Mouse (Mus musculus) G1E-ER4 (cell line): ENCODE results near the gene Hmga2. TPM values are rescaled to one million over a fixed set of nuclear protein-coding genes. Genes with fewer than 3 reads are reported as not detected.

ENCODE experiments used
- GATA1 ChIP-seq: IDR thresholded peaks from one replicate; pipeline ENCODE4 v1.8.0; 2012; ENCODE audit warnings: low read length, inconsistent platforms
- polyA plus RNA-seq: library from polyadenylated mRNA; stranded (reverse); fragments of >175 nt; gene quantifications from 2 replicates; pipeline ENCODE4 v1.2.3, GENCODE M21; 2012

Hmga2 gene
- polyA plus RNA-seq, 1 experiment, result not detected

- TF ChIP-seq GATA1, result no peak
Measured at GRCm38 (mm10) chr10:120478164-120478563, 1.9 kb upstream of the Hmga2 start.

- TF ChIP-seq GATA1, result no peak
Measured at GRCm38 (mm10) chr10:120477501-120477900, 1.2 kb upstream of the Hmga2 start.

DNA sequence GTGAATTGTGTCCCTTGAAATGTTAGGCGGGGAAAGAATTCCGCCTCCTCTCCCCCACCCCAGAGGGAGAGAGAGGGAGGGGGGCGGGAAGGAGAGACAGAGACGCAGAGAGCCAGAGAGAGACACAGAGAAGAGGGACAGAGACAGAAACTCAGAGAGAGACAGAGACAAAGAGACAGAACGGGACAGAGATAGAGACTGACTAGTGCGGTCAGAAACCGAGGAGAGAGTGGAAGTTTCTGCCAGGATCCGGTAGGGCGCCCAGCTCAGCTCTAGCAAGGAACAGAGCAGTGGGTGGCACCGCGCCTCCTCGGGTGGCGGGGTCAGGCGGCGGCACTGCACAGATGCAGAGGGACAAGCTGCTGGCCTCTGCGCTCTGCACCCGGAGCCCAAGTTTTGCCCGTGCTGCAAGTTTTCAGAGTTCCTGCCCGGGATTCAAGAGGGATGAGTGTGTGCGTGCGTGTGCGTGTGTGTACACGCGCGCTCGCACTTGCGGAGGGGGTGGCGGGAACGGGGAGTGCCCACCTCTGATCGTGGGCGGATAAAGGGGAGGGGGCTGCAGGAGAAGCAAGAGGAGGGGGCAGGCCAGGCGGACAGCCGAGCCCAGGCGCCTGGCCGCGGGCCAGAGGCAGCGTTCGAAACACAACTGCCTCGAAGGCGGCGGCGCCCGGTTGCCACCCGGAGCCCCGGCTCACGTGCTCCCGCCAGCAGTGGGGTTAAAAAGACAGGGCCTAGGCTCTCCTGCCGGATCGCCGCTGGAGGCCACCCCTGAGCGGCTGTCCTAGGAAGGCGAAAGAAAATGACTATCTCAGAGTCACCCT lies 457 bp upstream of the Hmga2 start:
- no peak for TF ChIP-seq GATA1

DNA sequence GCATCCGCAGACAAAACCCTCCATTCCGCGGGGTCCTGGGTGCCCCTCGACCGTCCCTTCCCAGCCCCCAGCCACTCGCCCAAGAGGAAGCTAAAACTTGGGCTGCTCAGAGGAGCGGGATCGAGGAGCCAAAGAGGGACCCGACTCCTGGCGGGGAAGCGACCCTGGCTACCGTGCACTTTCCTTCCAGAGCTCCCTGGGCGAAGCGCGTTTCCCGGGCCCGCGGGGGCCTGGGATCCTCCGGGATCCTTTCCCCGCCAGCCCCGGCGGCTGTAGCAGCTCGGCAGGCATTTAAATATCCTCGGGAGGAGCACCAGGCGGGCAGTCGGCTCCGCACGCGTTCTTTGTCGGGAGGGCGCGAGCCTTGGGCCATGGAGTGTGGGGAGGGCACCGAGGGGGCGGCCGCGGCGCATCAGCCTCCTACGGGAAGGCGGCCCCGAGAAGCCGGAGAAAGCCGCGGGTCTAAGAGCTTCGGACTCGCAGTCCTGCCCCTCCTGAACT lies 1.2 kb downstream of the Hmga2 start:
- no peak for TF ChIP-seq GATA1

- no peak for TF ChIP-seq GATA1
Measured at GRCm38 (mm10) chr10:120474301-120474700, 2.0 kb downstream of the Hmga2 start.

DNA sequence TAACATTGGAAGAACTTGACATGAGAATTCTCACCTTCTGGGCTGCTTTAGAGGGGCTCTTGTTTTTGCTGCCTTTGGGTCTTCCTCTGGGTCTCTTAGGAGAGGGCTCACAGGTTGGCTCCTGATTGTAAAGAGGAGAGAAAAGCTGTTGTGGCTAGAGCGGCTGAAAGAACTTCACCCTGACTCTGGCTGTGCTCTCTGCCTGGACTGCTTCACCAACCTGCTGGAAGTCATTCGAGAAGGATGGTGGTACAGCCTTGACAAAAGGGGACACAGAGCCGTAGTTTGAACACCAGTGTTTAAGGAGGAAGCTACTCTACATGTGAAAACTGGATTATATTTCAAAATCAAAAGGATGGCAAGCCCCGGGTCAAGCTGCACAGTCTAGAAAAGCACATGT lies 3.1 kb downstream of the Hmga2 start:
- TF ChIP-seq GATA1, result no peak

DNA sequence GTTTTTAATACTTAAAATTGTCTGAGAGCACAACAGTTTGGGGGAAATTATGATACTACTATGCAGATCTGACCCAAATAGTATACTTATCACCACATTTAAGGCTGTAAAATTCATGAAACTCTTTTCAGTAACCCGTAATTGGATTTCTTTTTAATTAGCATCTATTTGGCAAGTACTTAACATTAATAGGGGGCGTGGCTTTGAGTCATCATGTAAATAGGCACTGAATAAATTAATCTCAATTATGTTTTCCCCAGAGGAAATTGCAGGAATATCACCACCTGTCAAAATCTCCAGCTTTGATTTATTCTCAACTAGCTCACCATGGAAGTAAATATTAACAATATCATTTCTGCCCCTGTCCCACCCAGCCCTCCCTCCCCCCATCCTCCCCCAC lies 3.7 kb downstream of the Hmga2 start:
- no peak for TF ChIP-seq GATA1

DNA sequence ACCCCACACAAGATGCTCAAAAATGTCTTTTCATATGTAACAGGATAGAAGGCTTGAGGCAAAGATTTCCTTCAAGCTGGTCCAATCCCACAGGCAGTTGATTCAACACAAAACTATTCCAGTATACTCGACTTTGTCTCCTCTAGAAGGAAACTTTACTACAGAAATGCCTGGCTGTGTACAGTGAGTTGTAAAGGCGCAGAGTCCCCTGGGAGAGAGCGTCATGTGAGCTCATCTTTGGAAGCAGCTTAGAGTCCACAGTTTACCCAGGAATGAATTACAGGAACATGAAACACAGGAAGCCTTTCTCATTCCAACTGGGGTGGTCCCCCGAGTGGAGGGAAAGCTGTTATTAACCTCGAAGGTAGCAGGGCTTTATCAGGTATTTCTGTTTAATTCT lies 11.1 kb downstream of the Hmga2 start:
- TF ChIP-seq GATA1, result no peak

- no peak for TF ChIP-seq GATA1
Measured at GRCm38 (mm10) chr10:120461769-120462168, 14.5 kb downstream of the Hmga2 start.

DNA sequence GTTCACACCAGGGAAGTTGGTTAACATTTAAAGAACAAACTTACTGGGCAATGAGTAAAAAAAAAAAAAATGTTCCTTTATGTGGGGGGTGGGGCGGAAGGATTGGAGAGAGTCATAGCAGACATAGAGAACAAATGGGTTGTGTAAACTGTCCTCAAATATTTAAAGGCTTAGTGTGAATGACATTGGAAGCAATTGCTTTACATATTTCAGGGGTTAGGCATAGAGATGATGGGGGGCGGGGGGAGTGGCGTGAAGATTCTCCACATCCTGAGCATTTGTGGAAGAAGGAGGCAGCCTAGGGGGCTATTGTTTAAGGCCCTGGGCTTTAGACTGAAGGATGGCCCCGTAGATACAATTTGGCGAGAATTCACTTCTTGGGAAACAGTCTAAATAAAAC lies 15.0 kb downstream of the Hmga2 start:
- TF ChIP-seq GATA1, result no peak

GRCm38 (mm10) chr10:120458866-120459265 lies 17.4 kb downstream of the Hmga2 start:
- TF ChIP-seq GATA1, result no peak

- TF ChIP-seq GATA1, result no peak
Measured at GRCm38 (mm10) chr10:120449661-120450284, 26.5 kb downstream of the Hmga2 start.

DNA sequence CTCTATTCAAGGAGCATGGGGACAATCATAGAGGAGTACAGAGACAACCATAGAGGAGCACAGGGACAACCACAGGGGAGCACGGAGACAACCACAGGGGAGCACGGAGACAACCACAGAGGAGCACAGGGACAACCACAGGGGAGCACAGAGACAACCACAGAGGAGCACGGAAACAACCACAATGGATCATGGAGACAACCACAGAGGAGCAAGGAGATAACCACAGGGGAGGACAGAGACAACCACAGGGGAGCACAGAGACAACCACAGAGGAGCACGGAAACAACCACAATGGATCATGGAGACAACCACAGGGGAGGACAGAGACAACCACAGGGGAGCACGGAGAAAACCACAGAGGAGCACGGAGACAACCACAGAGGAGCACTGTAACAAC lies 29.5 kb downstream of the Hmga2 start:
- TF ChIP-seq GATA1, result no peak

DNA sequence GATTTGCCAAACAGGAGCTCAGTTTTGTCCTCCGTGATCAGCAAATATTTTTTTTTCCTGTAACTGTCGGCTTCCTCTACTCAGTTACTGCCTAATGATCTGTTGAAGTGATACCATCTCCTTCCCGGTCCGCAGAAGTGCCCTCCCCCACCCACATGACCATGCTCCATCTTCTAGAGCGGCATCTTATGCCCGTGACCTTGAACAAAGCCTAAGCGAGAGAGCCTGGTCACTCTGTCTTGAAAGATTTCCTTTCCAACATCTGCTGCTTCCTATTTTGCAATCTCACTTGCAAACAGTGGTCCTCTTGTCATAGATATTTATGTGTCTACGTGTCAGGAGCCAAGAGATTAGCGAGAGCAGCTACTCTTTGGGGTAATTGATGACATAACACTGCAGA lies 30.1 kb downstream of the Hmga2 start:
- TF ChIP-seq GATA1, result no peak

- TF ChIP-seq GATA1, result no peak
Measured at GRCm38 (mm10) chr10:120444463-120445070, 31.7 kb downstream of the Hmga2 start.

DNA sequence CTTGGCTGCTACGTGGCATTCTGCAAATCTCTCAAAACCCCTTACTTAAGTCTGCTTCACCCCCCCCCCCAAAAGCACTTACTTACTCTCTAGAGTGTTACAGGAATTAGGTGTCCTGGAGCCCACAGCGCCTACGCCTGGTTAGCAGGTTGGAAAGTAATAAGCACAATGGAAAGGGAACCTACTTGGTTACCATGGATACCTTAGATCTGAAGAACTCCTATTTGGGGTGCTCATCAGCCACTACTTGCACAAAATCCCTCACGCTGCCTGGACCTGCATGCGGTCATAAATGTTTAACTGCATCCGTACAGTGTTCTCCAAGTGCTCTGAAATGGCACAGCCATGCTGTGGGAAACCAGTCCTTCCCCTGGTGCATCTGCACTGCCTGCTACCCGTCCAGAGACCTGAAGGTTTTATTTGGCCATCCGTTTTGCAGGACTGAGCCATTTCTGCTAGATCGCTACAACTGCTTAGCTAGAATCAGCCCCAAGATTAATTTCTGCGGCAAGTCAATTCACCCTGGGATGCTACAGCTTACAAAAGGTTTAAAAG lies 32.4 kb downstream of the Hmga2 start:
- TF ChIP-seq GATA1, result no peak
